Mouse (Mus musculus) adipocyte (in vitro differentiated cells): ENCODE measurements around the gene Neu2.
A peak's percentile ranks its signal among the peaks of the same experiment; 100 is the strongest.

Source experiments
- DNase-seq: peaks from one replicate; pipeline ENCODE4 v3.0.0-alpha.2; 2016; ENCODE audit warnings: low spot score

Neu2 gene

DNA sequence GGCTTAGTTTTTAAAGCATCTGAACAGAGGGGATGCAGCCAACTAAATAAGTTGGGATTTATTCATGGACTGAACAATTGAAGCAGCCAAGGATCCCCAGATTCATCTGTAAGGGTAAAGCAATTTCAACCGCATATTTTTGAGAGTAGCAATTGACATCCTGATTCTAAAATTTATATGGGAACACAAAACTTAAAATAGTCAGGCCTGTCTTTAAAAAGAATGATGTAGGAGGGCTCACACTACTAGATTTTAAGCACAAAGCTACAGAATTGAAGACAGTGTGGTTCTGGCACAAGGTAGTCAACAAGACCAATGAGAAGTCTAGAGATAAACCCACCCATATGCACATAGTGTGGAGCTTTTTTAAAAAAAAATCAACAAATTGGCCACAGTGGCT, 27.3 kb downstream of the Neu2 start:
- no peak for DNase-seq

DNA sequence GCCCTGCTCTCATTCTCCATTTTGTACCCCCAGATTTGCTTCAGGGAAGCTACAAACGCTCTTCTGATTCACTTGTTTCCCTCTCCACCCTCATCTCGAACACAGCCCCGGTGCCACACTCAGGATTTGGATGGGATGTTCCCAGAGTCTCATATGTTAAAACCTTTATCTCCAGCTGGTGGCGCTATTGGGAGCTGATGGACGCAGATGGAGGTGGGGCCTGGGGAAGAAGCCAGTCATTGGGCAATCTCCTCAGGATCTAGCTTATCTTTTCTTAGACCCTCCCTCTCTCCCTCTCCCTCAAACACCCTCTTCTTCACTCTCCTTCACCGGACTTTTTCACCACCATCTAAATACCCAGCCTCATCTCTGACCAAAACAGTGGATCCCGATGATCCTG, 31.9 kb downstream of the Neu2 start:
- DNase-seq = peak; percentile 34

DNA sequence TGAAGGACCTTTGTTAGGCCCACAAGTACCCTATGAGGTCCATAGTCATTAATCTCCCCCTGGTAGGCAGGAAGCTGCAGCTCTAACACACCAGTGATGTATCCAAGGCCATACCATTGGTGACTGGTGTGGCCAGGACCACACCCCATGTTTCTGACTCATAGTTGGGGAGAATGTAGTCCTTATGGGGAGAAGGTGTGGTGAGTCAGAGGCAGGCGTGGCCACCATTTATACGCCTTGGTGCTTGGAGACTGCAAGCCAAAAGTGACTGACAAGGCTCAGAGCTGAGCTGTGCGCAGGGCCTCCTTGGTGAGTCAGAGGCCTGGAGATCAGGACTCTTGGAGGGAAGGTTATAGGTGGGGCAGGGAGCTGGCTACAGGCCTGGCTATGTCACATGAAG, 41.3 kb downstream of the Neu2 start:
- peak; percentile 29 for DNase-seq

DNA sequence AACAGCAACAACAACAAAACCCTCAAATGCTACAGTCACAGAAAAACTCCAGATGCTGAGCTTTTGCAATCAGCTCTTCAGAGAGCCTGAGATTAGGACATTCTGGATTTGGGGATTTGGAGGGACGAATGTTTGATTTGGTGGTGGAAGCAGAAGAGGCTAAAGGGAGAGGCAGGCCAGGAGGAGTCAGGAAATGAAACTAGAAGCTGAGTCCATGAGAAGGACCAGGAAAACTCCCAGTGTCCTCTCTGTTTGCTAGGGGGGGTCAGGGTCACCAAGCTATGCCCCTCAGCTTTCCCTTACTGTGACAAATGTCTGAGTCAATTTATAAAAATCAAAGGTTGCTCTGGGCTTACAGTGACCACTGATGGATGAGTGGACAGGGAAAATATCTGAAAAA, 43.9 kb downstream of the Neu2 start:
- DNase-seq = no peak

DNA sequence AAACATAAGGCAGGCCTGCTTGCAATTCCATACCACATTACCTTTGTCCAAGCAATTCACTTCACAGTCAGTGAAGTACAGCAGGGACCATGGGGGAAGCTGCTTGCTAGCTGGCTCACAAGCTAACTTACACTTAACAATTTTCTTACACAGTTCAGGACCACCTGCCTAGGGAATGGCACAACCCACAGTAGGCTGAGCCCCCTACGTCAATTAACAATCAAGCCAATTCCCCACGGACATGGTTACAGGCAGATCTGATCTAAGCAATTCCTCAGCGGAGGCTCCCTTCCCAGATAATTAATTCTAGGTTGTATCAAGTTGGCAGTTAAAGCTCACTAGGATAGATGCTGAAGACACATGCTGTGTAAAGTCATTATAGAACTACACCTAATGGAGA, 53.3 kb downstream of the Neu2 start:
- no peak for DNase-seq

DNA sequence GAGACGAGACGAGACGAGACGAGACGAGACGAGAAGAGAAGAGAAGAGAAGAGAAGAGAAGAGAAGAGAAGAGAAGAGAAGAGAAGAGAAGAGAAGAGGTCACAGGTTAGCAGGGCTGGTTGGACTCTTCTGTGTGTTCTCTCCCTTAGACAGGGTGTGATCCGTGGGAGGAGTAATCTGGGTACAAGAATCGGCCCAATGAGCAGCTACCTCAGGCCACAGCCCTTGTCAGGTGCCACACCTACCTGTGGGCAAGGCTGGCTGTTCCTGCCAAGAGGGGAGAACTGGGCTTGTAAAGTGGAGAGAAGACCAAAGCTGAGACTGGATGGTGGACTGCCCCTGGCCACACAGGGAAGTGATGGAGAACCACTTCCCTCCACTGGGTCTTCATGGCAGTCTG, 56.1 kb downstream of the Neu2 start:
- DNase-seq = no peak

DNA sequence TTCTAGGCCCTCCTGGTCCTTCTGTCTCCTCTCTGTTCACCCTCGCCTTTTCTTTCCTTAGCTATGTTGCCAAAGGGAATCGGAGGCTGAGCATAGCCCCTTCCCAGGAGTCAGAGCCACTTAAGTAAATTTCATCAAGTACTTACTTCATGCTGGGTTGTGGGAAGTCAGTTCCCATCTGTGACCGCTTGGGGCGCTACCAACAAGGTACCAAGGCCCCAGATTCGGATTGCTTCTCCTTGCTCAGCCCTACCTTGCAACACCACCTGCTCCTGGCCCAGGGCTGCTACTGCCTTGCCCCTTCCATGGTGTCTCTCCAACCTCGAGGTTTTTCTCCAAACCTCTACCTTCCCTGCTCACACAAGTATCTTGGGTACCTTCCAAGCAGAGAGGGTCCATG, 58.7 kb downstream of the Neu2 start:
- DNase-seq = no peak

DNA sequence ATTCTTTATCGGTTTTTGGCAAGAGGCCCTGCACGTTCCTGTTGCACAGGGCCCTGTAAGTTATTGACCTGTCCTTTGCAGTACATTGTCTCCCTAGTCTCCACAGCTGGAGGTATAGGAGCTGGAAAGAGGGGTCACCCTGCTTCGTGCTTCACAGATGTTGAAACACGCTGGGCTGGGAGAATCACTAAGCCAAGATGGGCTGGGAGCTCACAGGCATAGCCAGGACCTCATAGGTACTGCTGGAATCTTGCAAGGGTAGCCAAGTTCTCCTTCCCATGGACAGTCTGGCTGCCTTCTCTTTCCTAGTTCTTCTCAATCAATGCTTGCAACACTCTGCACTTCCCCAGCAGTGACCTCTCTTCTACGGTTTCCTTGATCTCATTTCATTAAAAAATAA, 63.6 kb downstream of the Neu2 start:
- DNase-seq = no peak

DNA sequence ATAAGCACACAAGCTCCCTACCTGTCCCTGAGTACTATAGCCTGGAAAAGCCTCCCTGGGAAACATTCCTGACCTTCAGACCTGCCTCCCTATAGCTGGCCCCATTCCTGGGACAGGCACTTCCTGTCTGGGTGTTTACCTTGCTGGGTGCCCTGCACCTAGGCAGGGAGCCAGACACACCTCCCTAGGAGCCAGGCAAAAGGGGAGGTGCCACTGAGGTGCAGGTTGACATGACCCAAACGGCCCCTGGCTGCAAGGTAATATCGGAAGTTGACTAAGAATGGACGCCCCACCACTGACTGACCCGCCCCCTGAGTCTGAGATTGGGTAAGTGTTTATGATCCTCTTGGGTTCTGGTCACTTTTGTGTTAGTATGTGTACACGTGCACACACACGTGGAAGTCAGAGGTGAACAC, 64.1 kb downstream of the Neu2 start, which contains the start of gene Ngef:
Ngef (minus strand) TSS at position 71 of the 416 bp plus-strand sequence.
- DNase-seq = no peak

DNA sequence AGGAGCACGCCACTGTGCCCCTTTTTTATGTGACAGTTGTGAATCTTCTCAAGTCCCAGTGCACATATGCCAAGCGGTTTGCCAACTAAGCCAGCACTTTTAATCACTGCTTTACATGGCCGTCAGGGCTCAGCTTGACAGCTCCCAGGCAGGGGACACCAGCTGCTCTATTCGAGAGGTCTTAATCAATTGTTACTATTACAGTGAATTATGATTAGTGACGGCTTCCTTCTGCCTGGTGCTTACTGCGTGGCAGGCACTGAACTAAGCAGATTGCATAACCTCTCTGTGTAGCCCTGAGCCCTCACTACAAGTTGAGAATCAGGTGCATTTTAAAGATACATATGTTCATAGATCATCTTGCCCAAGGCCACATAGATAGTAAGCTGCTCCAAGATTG, 64.7 kb downstream of the Neu2 start:
- no peak for DNase-seq

DNA sequence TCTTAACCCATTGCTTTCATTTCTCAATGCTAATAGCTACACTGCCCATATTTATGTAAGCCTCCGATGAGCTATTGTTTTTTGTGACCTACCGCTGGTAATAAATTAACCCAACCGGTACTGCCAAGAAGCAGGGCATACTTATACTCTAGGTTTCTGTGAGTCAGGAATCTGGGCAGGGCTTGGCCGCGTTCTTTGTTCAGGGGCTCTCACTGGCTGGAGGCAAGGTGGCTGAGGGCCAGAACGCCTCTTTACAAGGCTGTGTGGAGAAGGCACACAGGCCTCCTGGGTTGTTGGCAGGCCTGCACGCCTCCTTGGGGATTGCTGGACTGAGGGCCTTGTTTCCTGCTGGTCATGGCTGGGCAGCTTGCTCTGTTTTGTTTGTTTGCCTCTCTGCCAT, 65.1 kb downstream of the Neu2 start:
- DNase-seq = no peak

DNA sequence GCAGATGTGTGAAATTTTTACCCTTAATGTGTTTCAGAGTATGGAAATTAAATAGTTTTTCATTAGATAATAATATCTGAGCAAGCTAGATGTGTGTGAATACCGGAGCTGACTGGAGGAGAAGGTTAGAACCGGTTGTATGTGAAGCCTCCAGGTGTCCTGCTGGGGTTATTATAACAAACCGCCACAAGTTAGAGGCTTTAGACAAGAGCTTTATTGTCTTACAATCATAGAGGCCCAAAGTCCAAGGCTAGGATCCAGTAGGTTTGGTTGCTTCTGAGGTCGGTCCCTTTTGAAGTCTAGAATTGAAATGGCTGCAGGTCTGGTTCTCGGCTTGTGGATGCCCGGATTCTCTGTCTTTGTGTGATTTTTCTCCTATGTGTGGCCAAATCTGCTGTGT, 69.3 kb downstream of the Neu2 start:
- DNase-seq = no peak

DNA sequence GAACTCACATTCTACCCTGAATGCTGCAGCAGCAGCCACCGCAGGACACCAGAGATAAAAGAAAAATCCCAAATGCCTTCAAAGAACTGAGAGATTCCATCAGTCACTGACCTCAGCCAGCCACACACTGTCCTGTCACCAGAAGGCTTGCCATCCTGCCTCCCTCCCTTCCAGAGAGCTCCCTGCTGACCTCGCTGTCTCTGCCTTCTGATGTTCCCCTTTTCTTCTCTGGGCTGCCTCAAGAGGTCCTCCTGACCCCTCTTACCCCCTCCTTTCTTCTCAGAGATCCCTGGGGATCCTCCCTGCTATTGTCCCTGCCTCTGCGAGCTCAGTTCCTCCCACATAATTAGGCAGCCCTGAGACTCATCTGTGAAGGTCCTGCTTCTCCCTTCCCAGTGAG, 71.1 kb downstream of the Neu2 start:
- DNase-seq = no peak

DNA sequence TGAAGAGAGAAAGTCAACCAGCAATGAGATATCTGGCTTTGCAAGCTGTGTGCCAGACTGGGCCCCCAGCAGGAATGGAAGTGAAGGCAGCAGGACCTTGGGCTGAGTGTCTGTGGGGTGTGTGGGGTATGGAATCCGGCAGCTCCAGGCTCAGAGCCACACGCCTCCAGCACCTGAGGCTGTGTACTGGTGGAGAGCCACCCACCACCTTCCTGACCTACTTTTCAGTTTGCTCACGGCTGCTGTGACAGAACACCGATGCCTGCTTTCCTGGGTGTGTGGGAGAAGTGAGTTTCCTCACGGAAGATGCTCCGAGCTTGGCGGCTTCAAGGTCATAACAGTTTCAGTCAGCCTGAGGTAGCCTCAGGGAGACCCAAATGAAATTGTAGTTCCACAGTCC, 79.5 kb downstream of the Neu2 start:
- DNase-seq = no peak

DNA sequence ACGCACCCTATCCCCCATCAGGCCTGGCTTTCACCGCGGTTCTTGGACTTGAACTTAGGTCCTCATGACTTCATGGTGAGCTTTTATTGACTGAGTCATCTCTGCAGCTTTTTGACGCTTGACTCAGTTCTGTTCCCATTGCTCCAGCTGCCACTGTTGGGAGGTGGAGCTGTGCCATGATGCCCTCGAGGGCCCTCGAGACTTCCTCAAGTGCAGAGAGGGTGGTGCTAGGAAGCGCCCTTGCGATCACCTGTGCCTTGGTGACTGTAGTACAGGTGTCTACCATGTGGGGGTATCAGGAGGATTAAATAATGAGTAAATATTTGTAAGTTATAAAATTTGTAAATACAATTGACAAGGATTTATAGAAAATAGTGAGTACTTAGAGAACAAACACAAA, 80.3 kb downstream of the Neu2 start:
- DNase-seq = no peak

DNA sequence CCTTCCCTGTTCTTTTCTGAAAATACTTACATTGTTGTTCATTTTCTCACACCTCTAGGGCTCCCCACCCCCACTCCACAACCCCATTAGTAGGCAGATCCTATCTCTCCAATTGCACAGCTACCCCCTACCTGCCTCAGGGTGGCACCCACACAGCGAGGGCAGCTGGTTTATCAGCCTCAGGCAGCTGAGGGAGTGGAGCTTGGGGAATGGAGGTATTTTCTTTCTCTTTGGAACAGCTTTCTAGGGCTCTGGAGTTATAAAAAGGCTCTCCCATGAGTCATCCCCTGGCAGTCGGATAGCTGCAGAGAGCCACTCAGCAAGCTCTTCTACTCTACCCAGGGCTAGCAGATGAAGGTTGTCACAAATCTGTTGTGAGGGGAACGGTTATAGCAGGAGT, 84.6 kb downstream of the Neu2 start:
- DNase-seq = no peak

DNA sequence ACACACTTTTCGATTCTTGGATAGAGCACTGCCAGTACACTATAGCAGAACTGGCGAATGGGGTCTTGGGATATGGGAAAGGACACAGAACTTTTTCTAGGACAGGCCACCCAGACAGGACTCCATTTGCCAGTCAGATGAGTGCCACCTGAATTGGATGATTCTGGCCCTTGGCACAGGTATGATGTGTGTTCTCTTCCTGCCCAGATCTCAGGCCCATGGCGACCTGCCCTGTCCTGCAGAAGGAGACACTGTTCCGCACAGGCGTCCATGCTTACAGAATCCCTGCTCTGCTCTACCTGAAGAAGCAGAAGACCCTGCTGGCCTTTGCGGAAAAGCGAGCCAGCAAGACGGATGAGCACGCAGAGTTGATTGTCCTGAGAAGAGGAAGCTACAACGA, 85.0 kb downstream of the Neu2 start:
- no peak for DNase-seq

DNA sequence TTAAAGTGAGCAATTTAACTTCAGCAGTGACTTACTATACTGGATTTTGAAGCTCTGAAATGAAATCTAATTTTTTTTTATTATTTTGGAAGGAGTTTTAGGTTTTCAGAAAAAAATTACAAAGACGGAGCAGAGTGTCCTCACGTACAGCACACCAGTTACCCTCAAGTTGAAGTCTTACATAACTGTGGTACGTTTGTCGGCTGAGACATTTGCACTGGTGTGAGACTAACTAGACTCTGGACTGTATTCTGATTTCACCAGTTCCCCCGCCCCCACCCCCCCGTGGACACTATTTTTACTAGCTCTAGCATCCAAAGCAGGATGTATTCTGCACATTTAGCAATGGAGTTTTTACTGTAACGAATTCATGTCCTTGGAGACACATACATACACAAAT, 90.8 kb downstream of the Neu2 start:
- no peak for DNase-seq

DNA sequence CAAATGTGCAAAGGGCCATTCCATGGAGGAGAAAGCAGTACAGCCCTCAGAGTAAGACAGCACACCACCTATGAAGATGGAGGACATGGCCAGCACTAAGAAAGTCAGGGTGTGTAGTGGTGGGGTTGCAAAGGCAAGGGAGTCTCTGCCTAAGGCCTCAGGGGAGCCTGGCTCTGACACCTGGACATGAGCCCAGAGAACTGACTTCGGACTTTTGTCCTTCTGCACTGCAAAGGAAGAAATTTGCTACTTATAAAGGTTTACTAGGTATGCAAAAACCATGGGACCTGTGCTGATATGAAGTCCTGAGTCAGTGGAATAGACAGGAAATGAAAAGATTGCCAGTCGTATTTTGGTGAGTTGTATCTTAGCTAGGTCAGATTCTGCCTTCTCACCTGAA, 92.1 kb downstream of the Neu2 start:
- no peak for DNase-seq

DNA sequence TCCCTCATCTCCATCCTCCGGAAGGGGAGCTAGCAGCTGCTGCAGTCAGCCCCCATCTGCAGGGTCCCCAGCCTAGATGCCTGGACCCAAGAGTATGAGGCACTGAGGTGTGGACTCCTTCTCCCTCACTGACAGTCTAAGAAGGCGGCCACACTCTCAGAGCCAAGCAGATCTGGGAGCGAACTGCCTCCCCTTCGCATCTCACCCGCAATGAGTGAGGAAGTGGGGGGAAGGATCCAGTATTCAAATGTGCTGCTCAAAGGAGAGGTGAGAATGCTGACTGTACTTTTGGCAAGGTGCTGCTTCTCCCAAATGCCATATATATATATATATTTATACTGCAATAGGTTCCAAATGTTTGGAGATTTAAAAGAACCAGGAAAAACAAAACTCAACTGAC, 93.7 kb downstream of the Neu2 start:
- DNase-seq = no peak

DNA sequence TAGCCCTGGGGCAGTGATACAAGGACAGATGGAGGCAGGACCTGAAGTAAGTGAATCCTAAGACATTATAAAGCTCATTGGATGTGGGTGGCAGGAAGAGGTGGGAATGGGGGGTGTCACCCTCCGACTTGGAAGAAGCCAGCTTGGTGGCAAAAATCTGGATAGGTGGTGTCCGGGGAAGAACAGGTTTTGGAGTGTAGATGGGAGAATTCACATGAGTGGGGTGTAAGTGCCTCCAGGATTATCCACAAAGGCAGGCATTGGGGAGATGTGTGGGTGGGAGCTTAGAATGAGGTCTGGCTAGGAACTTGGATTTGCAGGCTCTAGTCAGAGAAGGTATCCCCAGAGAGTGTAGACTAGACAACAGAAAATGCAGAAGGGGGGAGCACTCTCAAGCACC, 95.6 kb downstream of the Neu2 start:
- DNase-seq = no peak

DNA sequence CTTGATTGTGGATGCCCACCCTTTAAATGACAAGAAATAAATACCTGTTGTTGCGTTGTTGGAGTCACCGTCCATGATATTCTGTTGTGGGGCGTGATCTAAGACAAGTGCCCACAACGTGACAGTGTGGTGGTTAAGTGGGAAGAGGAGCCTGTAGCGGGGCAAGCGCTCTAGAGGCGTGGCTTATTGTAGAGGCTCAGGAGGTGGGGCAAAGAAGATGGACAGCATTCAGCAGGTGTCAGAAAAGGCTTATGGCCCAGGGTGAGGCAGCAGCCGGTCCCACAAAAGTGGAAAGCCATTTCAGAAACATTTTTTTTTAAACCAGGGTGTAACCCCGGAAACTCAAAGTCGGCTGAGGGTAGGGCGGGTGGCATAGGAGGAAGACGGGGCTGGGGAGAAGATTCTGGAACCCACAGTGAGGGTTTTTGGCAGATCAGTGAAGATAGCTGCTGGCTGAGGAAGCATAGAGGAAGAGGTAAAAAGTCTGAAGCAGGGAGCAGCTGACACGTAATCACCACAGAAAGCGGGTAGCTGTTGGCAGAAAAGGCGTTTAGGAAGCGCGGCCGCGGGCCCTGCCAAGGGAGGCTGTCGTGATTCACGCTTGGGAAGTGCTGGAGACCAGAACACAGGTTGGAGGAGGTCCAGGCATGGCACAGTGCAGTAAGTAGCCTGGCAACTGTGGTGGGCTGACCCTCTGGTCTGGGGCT, 97.8 kb downstream of the Neu2 start:
- DNase-seq = no peak

DNA sequence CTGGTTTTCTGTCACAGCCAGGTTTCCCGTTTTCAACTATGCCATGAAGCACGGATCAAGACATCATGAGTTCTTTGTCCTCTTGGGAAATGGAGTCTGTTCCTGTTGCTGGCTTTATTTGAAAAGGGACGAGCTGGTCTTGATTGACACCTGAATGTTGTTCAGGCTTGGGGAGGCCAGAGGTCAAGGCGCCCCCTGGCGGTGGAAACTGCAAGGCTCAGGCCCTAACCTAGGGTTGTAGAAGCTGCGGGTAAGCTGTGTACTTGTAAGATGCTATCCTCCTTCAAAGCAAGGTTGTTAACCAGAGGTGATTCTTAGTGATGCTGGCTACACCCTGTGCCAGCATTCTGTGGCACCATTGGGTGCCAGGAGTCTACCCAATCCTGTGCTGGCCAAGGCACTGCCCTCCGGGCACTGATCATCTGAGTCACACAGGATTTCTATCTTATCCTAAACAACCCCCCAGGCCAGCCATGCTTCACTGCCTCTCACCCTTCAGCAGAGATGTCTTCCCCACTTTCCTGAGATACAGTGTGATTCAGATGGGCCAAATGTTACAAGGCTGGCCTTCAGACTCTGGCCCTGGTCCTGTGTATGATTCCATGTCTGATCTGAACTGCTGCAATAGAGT, 98.8 kb downstream of the Neu2 start:
- DNase-seq = peak; percentile 59
